Mouse (Mus musculus) stomach, embryonic 16.5 days (tissue): Measurements from ENCODE around the gene Spink8. TPM values are rescaled to one million over a fixed set of nuclear protein-coding genes. Genes with fewer than 3 reads are reported as not detected.
"Not testable (repeated sequence)": the region's sequence is repeated elsewhere in the genome, so short reads cannot be mapped to it uniquely, and the experiment has no call there.

Experiments
- ATAC-seq: fragments of 200-750 bp; cut with Nextera tagmentation; 2 replicates; pipeline ENCODE4 v1.8.0; 2017; ENCODE audit warnings: moderate number of reproducible peaks, moderate TSS enrichment; ENCODE audit not compliant: insufficient read depth, low FRiP score
- H3K27ac ChIP-seq: fragments of 300-500 bp; sonication (generic); 2 replicates; pipeline ENCODE4 v1.5.1; 2014; ENCODE audit warnings: low read length
- H3K27me3 ChIP-seq: fragments of 300-500 bp; sonication (generic); 2 replicates; pipeline ENCODE4 v1.6.1; 2014; ENCODE audit warnings: low read length, control low read depth, mixed read lengths; ENCODE audit not compliant: control insufficient read depth, insufficient read depth
- H3K36me3 ChIP-seq: fragments of 300-500 bp; sonication (generic); 2 replicates; pipeline ENCODE4 v1.6.1; 2014; ENCODE audit warnings: low read length; ENCODE audit not compliant: control insufficient read depth, insufficient read depth
- H3K4me1 ChIP-seq: fragments of 300-500 bp; sonication (generic); 2 replicates; pipeline ENCODE4 v1.6.1; 2014; ENCODE audit warnings: low read length, control low read depth, mixed read lengths; ENCODE audit not compliant: control insufficient read depth, insufficient read depth
- H3K4me2 ChIP-seq: fragments of 300-500 bp; sonication (generic); 2 replicates; pipeline ENCODE4 v1.6.1; 2014; ENCODE audit warnings: low read depth, low read length, mixed read lengths
- H3K4me3 ChIP-seq: fragments of 300-500 bp; sonication (generic); replicated peaks from 2 replicates; pipeline ENCODE4 v1.5.1; 2014; ENCODE audit warnings: mild to moderate bottlenecking, low read length
- H3K9ac ChIP-seq: fragments of 300-500 bp; sonication (generic); 2 replicates; pipeline ENCODE4 v1.6.1; 2014; ENCODE audit warnings: low read length
- H3K9me3 ChIP-seq: fragments of 300-500 bp; sonication (generic); replicated peaks from 2 replicates; pipeline ENCODE4 v1.6.1; 2016; ENCODE audit warnings: low read length, control low read depth; ENCODE audit not compliant: control insufficient read depth
- WGBS: fragments of 180-500 bp; shearing (Covaris S2); extraction: QIAGEN DNeasy Blood & Tissue Kit; methylation state at CpG from one replicate; pipeline ENCODE4 v1.1.7; 2014; 5-methylcytosine and 5-hydroxymethylcytosine counted together
- polyA plus RNA-seq: library from polyadenylated mRNA; unstranded; fragments of >200 nt; fragmentation: Nextera tagmentation; extraction: Ambion mirVana; gene quantifications from 2 replicates; pipeline ENCODE4 v1.2.1, GENCODE M21; 2015

The Spink8 gene
- 0.18 TPM in 1 of 2 replicates, not detected in the other for polyA plus RNA-seq

- WGBS = 64% methylated on average over 1 of the region's 1 CpGs
- Histone ChIP-seq H3K9ac (no peak within 1 kb of the TSS), H3K4me2 (no peak within 1 kb of the TSS), H3K36me3 (no peaks in the 10 kb centered on the region), H3K4me1 (no peaks in the 10 kb centered on the region), H3K27ac (no peak within 1 kb of the TSS), H3K4me3 (no peak within 1 kb of the TSS), H3K27me3 (no peaks in the 10 kb centered on the region), H3K9me3 (no peaks in the 10 kb centered on the region)
- ATAC-seq = no peak
These were observed at the start of gene Spink8 for GRCm38 (mm10) chr9:109811980-109812379. Gene Spink8 (plus strand): TSS chr9:109812280.

GRCm38 (mm10) chr9:109766841-109767240 is 45.2 kb upstream of the Spink8 start:
- H3K4me2 ChIP-seq, ATAC-seq, H3K4me3 ChIP-seq, H3K27ac ChIP-seq, H3K36me3 ChIP-seq, H3K27me3 ChIP-seq, H3K4me1 ChIP-seq, H3K9me3 ChIP-seq, H3K9ac ChIP-seq: not testable (repeated sequence)
- 70% methylated on average over 1 of the region's 1 CpGs for WGBS

- H3K4me1 ChIP-seq, H3K4me2 ChIP-seq, H3K27ac ChIP-seq, H3K4me3 ChIP-seq, H3K27me3 ChIP-seq, H3K9me3 ChIP-seq, H3K36me3 ChIP-seq, H3K9ac ChIP-seq, ATAC-seq: not testable (repeated sequence)
- 80% methylated on average over 4 of the region's 4 CpGs for WGBS
These were observed 21.5 kb upstream of the Spink8 start, which contains the start of gene Fbxw27 for GRCm38 (mm10) chr9:109790570-109790969. Gene Fbxw27 (minus strand): TSS chr9:109790670.

- no peak for ATAC-seq
- Histone ChIP-seq H3K27me3 (no peaks in the 10 kb centered on the region), H3K4me2 (no peak overlapping the region), H3K4me3 (no peak overlapping the region), H3K4me1 (no peaks in the 10 kb centered on the region), H3K27ac (no peak overlapping the region), H3K9me3 (no peaks in the 10 kb centered on the region), H3K9ac (no peak overlapping the region), H3K36me3 (no peaks in the 10 kb centered on the region)
- 71% methylated on average over 2 of the region's 2 CpGs for WGBS
These were observed 16.9 kb upstream of the Spink8 start for GRCm38 (mm10) chr9:109795221-109795620.

- Histone ChIP-seq H3K4me1 (no peaks in the 10 kb centered on the region), H3K27me3 (no peaks in the 10 kb centered on the region), H3K4me3 (no peak overlapping the region), H3K4me2 (no peak overlapping the region), H3K9ac (no peak overlapping the region), H3K27ac (no peak overlapping the region), H3K36me3 (no peaks in the 10 kb centered on the region), H3K9me3 (no peaks in the 10 kb centered on the region)
- WGBS = 72% methylated on average over 2 of the region's 2 CpGs
- ATAC-seq = no peak
These were observed 16.3 kb upstream of the Spink8 start for GRCm38 (mm10) chr9:109795811-109796210.

- H3K4me1 ChIP-seq = no peaks in the 10 kb centered on the region
- H3K27ac ChIP-seq = no peak overlapping the region
- H3K4me2 ChIP-seq = no peak overlapping the region
- no peaks in the 10 kb centered on the region for H3K36me3 ChIP-seq
- 87% methylated on average over 1 of the region's 1 CpGs for WGBS
- H3K27me3 ChIP-seq = no peaks in the 10 kb centered on the region
- H3K4me3 ChIP-seq = no peak overlapping the region
- H3K9ac ChIP-seq = no peak overlapping the region
- ATAC-seq = no peak
- no peaks in the 10 kb centered on the region for H3K9me3 ChIP-seq
These were observed 14.0 kb upstream of the Spink8 start for GRCm38 (mm10) chr9:109798051-109798450.

- WGBS = 67% methylated on average over 2 of the region's 2 CpGs
- not testable (repeated sequence) for H3K4me3 ChIP-seq, ATAC-seq, H3K36me3 ChIP-seq, H3K9me3 ChIP-seq, H3K27me3 ChIP-seq, H3K4me2 ChIP-seq, H3K27ac ChIP-seq, H3K9ac ChIP-seq, H3K4me1 ChIP-seq
These were observed 6.5 kb upstream of the Spink8 start for GRCm38 (mm10) chr9:109805596-109805995.

GRCm38 (mm10) chr9:109806260-109806659 is 5.8 kb upstream of the Spink8 start:
- no peak overlapping the region for H3K4me3 ChIP-seq
- no peak overlapping the region for H3K27ac ChIP-seq
- WGBS = 40% methylated on average over 1 of the region's 1 CpGs
- H3K27me3 ChIP-seq = no peaks in the 10 kb centered on the region
- no peak overlapping the region for H3K4me2 ChIP-seq
- H3K9ac ChIP-seq = no peak overlapping the region
- H3K9me3 ChIP-seq = no peaks in the 10 kb centered on the region
- H3K4me1 ChIP-seq = no peaks in the 10 kb centered on the region
- no peaks in the 10 kb centered on the region for H3K36me3 ChIP-seq
- no peak for ATAC-seq

- H3K4me2 ChIP-seq = no peak overlapping the region
- no peak overlapping the region for H3K4me3 ChIP-seq
- H3K27ac ChIP-seq = no peak overlapping the region
- no peaks in the 10 kb centered on the region for H3K9me3 ChIP-seq
- no peaks in the 10 kb centered on the region for H3K27me3 ChIP-seq
- 65% methylated on average over 2 of the region's 2 CpGs for WGBS
- no peak overlapping the region for H3K9ac ChIP-seq
- no peaks in the 10 kb centered on the region for H3K36me3 ChIP-seq
- no peak for ATAC-seq
- no peaks in the 10 kb centered on the region for H3K4me1 ChIP-seq
These were observed 5.3 kb upstream of the Spink8 start for GRCm38 (mm10) chr9:109806695-109807293.
